Mouse (Mus musculus) C2C12 (cell line): ENCODE measurements at regions not wholly inside any gene's neighbourhood (a gene's known extent, or its start where the extent isn't known, plus 50 kb on each side); places are given as distances from the start of the nearest gene placed in this dataset.

Experiments used
- H3K27me3 ChIP-seq: one replicate; pipeline ENCODE4 v1.6.1; 2011; ENCODE audit not compliant: control insufficient read depth, insufficient read depth, insufficient read length
- H3K36me3 ChIP-seq: one replicate; pipeline ENCODE4 v1.6.1; 2011; ENCODE audit not compliant: control insufficient read depth, insufficient read depth
- H3K4me3 ChIP-seq: one replicate; pipeline ENCODE4 v1.5.1; 2011; ENCODE audit warnings: mild to moderate bottlenecking, control low read depth; ENCODE audit not compliant: poor library complexity, insufficient read depth, severe bottlenecking
- H3K79me2 ChIP-seq: one replicate; pipeline ENCODE4 v1.6.1; 2011; ENCODE audit not compliant: control insufficient read depth, insufficient read depth
- H3K79me3 ChIP-seq: one replicate; pipeline ENCODE4 v1.6.1; 2011; ENCODE audit warnings: low read depth, control low read depth
- H3ac ChIP-seq: one replicate; pipeline ENCODE3; 2011; ENCODE audit warnings: low read depth; ENCODE audit not compliant: control insufficient read depth, insufficient read length
- CEBPB ChIP-seq: IDR thresholded peaks from one replicate; pipeline ENCODE4 v1.6.1; 2011; ENCODE audit warnings: low read depth, mild to moderate bottlenecking, control low read depth, moderate library complexity
- CTCF ChIP-seq: IDR thresholded peaks from one replicate; pipeline ENCODE4 v1.5.1; 2011; ENCODE audit not compliant: control insufficient read depth, insufficient read depth, insufficient read length
- FOSL1 ChIP-seq: IDR thresholded peaks from one replicate; pipeline ENCODE4 v1.8.0; 2011; ENCODE audit warnings: mild to moderate bottlenecking, low read length; ENCODE audit not compliant: poor library complexity, insufficient read depth, severe bottlenecking
- MAX ChIP-seq: IDR thresholded peaks from one replicate; pipeline ENCODE4 v1.6.1; 2011; ENCODE audit warnings: mild to moderate bottlenecking, control low read depth
- MYOD1 ChIP-seq: IDR thresholded peaks from one replicate; pipeline ENCODE4 v1.6.1; 2011; ENCODE audit warnings: low read depth; ENCODE audit not compliant: control insufficient read depth, insufficient read length
- MYOG ChIP-seq: IDR thresholded peaks from one replicate; pipeline ENCODE4 v1.6.1; 2011; ENCODE audit not compliant: control insufficient read depth, insufficient read length; ENCODE audit errors: extremely low read depth
- USF1 ChIP-seq: IDR thresholded peaks from one replicate; pipeline ENCODE4 v1.6.1; 2011; ENCODE audit warnings: low read depth, mild to moderate bottlenecking, control low read depth, moderate library complexity

GRCm38 (mm10) chr3:149235183-149235582 lies 244.8 kb upstream of the Adgrl2 start:
- no peaks in the 10 kb centered on the region for H3K27me3 ChIP-seq
- no peaks in the 10 kb centered on the region for H3K79me3 ChIP-seq
- TF ChIP-seq FOSL1 = no peak
- TF ChIP-seq MYOD1 = peak; percentile 93
- TF ChIP-seq CTCF = no peak
- H3K36me3 ChIP-seq = no peaks in the 10 kb centered on the region
- no peak overlapping the region for H3K4me3 ChIP-seq
- no peaks in the 10 kb centered on the region for H3K79me2 ChIP-seq
- no peak overlapping the region for H3ac ChIP-seq

GRCm38 (mm10) chr3:149233691-149234131 lies 243.4 kb upstream of the Adgrl2 start:
- TF ChIP-seq MYOD1 = no peak
- no peak for TF ChIP-seq MYOG
- Histone ChIP-seq H3ac (no peak overlapping the region), H3K27me3 (no peaks in the 10 kb centered on the region), H3K4me3 (no peak overlapping the region), H3K79me3 (no peaks in the 10 kb centered on the region), H3K36me3 (no peaks in the 10 kb centered on the region), H3K79me2 (no peaks in the 10 kb centered on the region)

DNA sequence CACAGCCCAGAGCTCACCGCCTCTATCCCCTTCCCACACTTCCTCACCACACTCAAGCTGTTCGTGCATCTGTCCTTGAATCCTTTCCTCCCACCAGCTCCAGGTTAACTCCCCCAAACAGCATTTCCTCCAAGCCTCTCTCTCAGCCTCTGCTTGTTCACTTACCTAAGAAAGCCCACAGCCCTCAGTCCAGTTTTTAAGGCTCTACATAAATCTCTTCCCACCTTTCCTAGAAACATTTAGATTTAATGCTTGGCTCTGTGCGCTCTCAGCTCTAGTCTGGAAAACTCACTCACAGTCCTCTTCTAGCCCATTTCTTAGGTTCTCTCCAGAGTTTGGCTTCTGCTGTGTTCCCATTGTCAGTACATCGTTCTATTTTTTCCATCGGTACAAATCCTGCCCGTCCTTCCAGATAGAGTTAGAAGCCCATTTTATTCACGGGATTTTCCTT lies 242.9 kb upstream of the Adgrl2 start:
- TF ChIP-seq CTCF (no peak), MAX (no peak), MYOD1 (no peak), CEBPB (no peak), MYOG (no peak), USF1 (no peak), FOSL1 (no peak)
- no peaks in the 10 kb centered on the region for H3K27me3 ChIP-seq
- H3K79me3 ChIP-seq = no peaks in the 10 kb centered on the region
- H3K79me2 ChIP-seq = no peaks in the 10 kb centered on the region
- H3K4me3 ChIP-seq = no peak overlapping the region
- no peaks in the 10 kb centered on the region for H3K36me3 ChIP-seq
- no peak overlapping the region for H3ac ChIP-seq

GRCm38 (mm10) chr3:149231346-149231745 lies 241.0 kb upstream of the Adgrl2 start:
- Histone ChIP-seq H3K79me3 (no peaks in the 10 kb centered on the region), H3K36me3 (no peaks in the 10 kb centered on the region), H3K79me2 (no peaks in the 10 kb centered on the region), H3ac (no peak overlapping the region), H3K27me3 (no peaks in the 10 kb centered on the region), H3K4me3 (no peak overlapping the region)
- TF ChIP-seq MAX = no peak
- TF ChIP-seq CEBPB = no peak
- TF ChIP-seq MYOD1 = no peak
- TF ChIP-seq CTCF = no peak
- no peak for TF ChIP-seq FOSL1
- TF ChIP-seq USF1 = no peak
- no peak for TF ChIP-seq MYOG

GRCm38 (mm10) chr3:149227556-149227955 lies 237.2 kb upstream of the Adgrl2 start:
- Histone ChIP-seq H3K79me2 (no peaks in the 10 kb centered on the region), H3K4me3 (no peak overlapping the region), H3K79me3 (no peaks in the 10 kb centered on the region), H3K27me3 (no peaks in the 10 kb centered on the region), H3K36me3 (no peaks in the 10 kb centered on the region), H3ac (no peak overlapping the region)
- no peak for TF ChIP-seq MYOG
- no peak for TF ChIP-seq MYOD1
- no peak for TF ChIP-seq CTCF
- no peak for TF ChIP-seq FOSL1
- no peak for TF ChIP-seq CEBPB
- no peak for TF ChIP-seq MAX
- no peak for TF ChIP-seq USF1

- H3K4me3 ChIP-seq = no peak overlapping the region
- no peaks in the 10 kb centered on the region for H3K36me3 ChIP-seq
- no peaks in the 10 kb centered on the region for H3K79me2 ChIP-seq
- no peaks in the 10 kb centered on the region for H3K79me3 ChIP-seq
- no peaks in the 10 kb centered on the region for H3K27me3 ChIP-seq
- TF ChIP-seq FOSL1 (no peak), MYOG (no peak), USF1 (no peak), MYOD1 (no peak), CTCF (no peak), MAX (no peak)
- no peak overlapping the region for H3ac ChIP-seq
Measured at GRCm38 (mm10) chr3:149226723-149227122, 236.4 kb upstream of the Adgrl2 start.
